Mouse (Mus musculus) cortical plate, adult 2 months (tissue): ENCODE measurements around the gene Blnk.

Experiments used
- CTCF ChIP-seq: fragments of 200-500 bp; IDR thresholded peaks from 2 replicates; pipeline ENCODE4 v1.5.1; 2011; ENCODE audit warnings: mild to moderate bottlenecking, control low read depth, low read length; ENCODE audit not compliant: insufficient read depth; ENCODE audit errors: extremely low read depth
- POLR2A ChIP-seq: fragments of 200-500 bp; IDR thresholded peaks from 2 replicates; pipeline ENCODE4 v1.6.1; 2011; ENCODE audit warnings: mild to moderate bottlenecking, low read length, control low read depth; ENCODE audit not compliant: insufficient read depth; ENCODE audit errors: extremely low read depth

DNA sequence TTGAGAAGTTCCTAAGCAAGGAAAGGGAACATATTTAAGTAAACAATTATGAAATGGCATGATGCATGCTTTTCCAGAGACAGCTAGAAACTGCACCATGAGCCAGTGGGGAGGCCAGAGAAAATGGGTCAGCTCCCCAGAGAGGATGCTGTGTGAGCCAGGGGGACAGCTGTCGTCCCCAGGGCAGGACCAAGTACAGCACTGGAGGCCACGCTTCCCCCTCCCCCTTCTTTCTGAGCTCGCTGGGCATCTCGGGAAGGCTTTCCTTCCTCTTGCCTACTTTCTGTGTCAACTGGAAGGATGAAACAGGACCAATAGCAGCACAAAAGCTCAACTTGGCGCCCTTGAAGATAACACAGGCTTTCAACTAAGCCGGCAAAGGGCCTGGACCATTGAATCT is 13.0 kb upstream of the Blnk start:
- no peak for TF ChIP-seq CTCF
- no peak for TF ChIP-seq POLR2A
